Mouse (Mus musculus): ENCODE measurements around the gene Foxd2. TPM values are rescaled to one million over a fixed set of nuclear protein-coding genes. Genes with fewer than 3 reads are reported as not detected.

The Foxd2 gene
- 0.05 TPM in 1 of 2 replicates, not detected in the other for polyA plus RNA-seq (2015; fragmentation: Nextera tagmentation; extraction: Ambion mirVana)

- DNase-seq (ENCODE audit: low spot score), result peak; percentile 88
These were observed at the start of gene Foxd2 for GRCm38 (mm10) chr4:114908829-114909601. Gene Foxd2, minus strand, starts transcription at chr4:114908873.

GRCm38 (mm10) chr4:114958231-114958630, 49.6 kb upstream of the Foxd2 start:
- DNase-seq (ENCODE audit: low spot score), result no peak

- DNase-seq (ENCODE audit: low spot score), result no peak
These were observed 48.7 kb upstream of the Foxd2 start for GRCm38 (mm10) chr4:114957403-114957802.

- no peak for DNase-seq (ENCODE audit: low spot score)
These were observed 44.5 kb upstream of the Foxd2 start for GRCm38 (mm10) chr4:114953172-114953571.

GRCm38 (mm10) chr4:114947852-114948481, 39.3 kb upstream of the Foxd2 start:
- DNase-seq (ENCODE audit: low spot score), result no peak

- peak; percentile 55 for DNase-seq (ENCODE audit: low spot score)
These were observed 38.7 kb upstream of the Foxd2 start for GRCm38 (mm10) chr4:114947395-114947794.

- DNase-seq (ENCODE audit: low spot score), result no peak
These were observed 37.7 kb upstream of the Foxd2 start for GRCm38 (mm10) chr4:114946416-114946815.

- no peak for DNase-seq (ENCODE audit: low spot score)
These were observed 36.3 kb upstream of the Foxd2 start for GRCm38 (mm10) chr4:114945021-114945420.

- no peak for DNase-seq (ENCODE audit: low spot score)
These were observed 33.9 kb upstream of the Foxd2 start for GRCm38 (mm10) chr4:114942583-114942982.

- no peak for DNase-seq (ENCODE audit: low spot score)
These were observed 33.4 kb upstream of the Foxd2 start for GRCm38 (mm10) chr4:114942112-114942511.

- DNase-seq (ENCODE audit: low spot score), result no peak
These were observed 32.6 kb upstream of the Foxd2 start for GRCm38 (mm10) chr4:114941311-114941710.

- DNase-seq (ENCODE audit: low spot score), result no peak
These were observed 29.6 kb upstream of the Foxd2 start for GRCm38 (mm10) chr4:114938248-114938647.

- no peak for DNase-seq (ENCODE audit: low spot score)
These were observed 28.9 kb upstream of the Foxd2 start for GRCm38 (mm10) chr4:114937459-114938047.

- no peak for DNase-seq (ENCODE audit: low spot score)
These were observed 25.5 kb upstream of the Foxd2 start for GRCm38 (mm10) chr4:114934188-114934587.

GRCm38 (mm10) chr4:114932747-114933146, 24.1 kb upstream of the Foxd2 start:
- no peak for DNase-seq (ENCODE audit: low spot score)

- no peak for DNase-seq (ENCODE audit: low spot score)
These were observed 20.5 kb upstream of the Foxd2 start for GRCm38 (mm10) chr4:114929155-114929554.

GRCm38 (mm10) chr4:114925917-114926312, 17.2 kb upstream of the Foxd2 start, which contains the start of gene Foxe3:
Gene Foxe3, minus strand, starts transcription at chr4:114926013.
- DNase-seq (ENCODE audit: low spot score), result no peak

GRCm38 (mm10) chr4:114924971-114925916, 16.6 kb upstream of the Foxd2 start:
- no peak for DNase-seq (ENCODE audit: low spot score)

GRCm38 (mm10) chr4:114917091-114917490, 8.4 kb upstream of the Foxd2 start:
- DNase-seq (ENCODE audit: low spot score), result peak; percentile 57

GRCm38 (mm10) chr4:114916056-114916455, 7.4 kb upstream of the Foxd2 start:
- DNase-seq (ENCODE audit: low spot score), result no peak

- DNase-seq (ENCODE audit: low spot score), result peak; percentile 49
These were observed 4.9 kb upstream of the Foxd2 start for GRCm38 (mm10) chr4:114913594-114913962.
